Mouse (Mus musculus): ENCODE data around the gene Flt4. TPM values are rescaled to one million over a fixed set of nuclear protein-coding genes. Genes with fewer than 3 reads are reported as not detected.

Flt4 gene
- total and polyA plus RNA-seq, 3 experiments = 0.06 to 0.17 TPM; not detected in 1

DNA sequence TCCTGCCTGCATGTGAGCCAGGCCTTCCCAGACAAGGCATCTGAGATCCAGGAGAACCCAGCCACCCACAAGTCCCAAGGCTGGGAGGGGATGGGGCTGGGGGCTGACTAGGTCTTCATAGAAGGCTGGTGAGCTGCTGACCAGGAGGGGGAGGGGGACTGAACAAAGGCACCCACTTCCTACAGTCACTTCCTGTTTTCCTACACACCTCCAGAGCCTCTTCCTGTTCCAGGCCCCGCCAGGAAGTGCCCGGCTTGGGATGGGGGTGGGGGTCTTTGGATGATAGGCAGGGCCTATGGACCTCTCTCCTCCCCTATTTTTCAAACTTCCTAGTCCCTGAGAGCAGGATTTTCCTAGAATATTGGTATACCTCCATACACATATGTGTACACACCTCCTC is 23.2 kb downstream of the Flt4 start:
- in situ Hi-C loops (cut with MboI; ENCODE audit: low pct_ligation_motif_present, low pct_unique_long_range_greater_than_20kb, low sequenced_read_pairs) = no loop called here
- H3K36me3 ChIP-seq (replicated peaks in 1 of 2; ENCODE audit: control insufficient read depth in 1 of 2, insufficient read depth in 1 of 2, low read length in 1 of 2) = no peaks in the 10 kb centered on the region
- peaks cover 78% of the 10 kb centered on the region for H3K27me3 ChIP-seq (replicated peaks)
- no peak overlapping the region for H3K9ac ChIP-seq (ENCODE audit: insufficient read depth, low read depth)
- dilution Hi-C loops (cut with MboI; ENCODE audit: extremely low pct_ligation_motif_present, extremely low pct_unique_long_range_greater_than_20kb, low sequenced_read_pairs) = no loop called here
- no peaks in the 10 kb centered on the region for H3K9me3 ChIP-seq (replicated peaks; ENCODE audit: low read length)
- no peak overlapping the region for H3K27ac ChIP-seq (ENCODE audit: insufficient read depth, low read depth)
- no peaks in the 10 kb centered on the region for H3K79me2 ChIP-seq (replicated peaks; ENCODE audit: control insufficient read depth, extremely low read depth, insufficient read depth, poor library complexity, severe bottlenecking)
- no peak for TF ChIP-seq SMC3 (IDR thresholded peaks at IDR 0.05; ENCODE audit: low read depth, low read length)
- TF ChIP-seq ELF1 (IDR thresholded peaks at IDR 0.05; ENCODE audit: low read depth, low read length) = peak; percentile 53; the same call in 1 of the 2 replicates
- TF ChIP-seq IRF4 (IDR thresholded peaks at IDR 0.05; ENCODE audit: low read depth, low read length) = no peak
- no peak overlapping the region for H3K4me3 ChIP-seq (replicated peaks in 1 of 3; ENCODE audit: low read depth in 2 of 3, low read length in 2 of 3, poor library complexity in 1 of 3)
- H3K4me1 ChIP-seq (ENCODE audit: control insufficient read depth in 1 of 2, insufficient read depth in 2 of 2) = peaks cover 10 to 14% of the 10 kb centered on the region in 2 experiments
- DNase-seq (ENCODE audit: extremely low read depth) = no peak
- no peak overlapping the region for H3K4me2 ChIP-seq (ENCODE audit: insufficient read depth, low read depth, poor library complexity, severe bottlenecking)

DNA sequence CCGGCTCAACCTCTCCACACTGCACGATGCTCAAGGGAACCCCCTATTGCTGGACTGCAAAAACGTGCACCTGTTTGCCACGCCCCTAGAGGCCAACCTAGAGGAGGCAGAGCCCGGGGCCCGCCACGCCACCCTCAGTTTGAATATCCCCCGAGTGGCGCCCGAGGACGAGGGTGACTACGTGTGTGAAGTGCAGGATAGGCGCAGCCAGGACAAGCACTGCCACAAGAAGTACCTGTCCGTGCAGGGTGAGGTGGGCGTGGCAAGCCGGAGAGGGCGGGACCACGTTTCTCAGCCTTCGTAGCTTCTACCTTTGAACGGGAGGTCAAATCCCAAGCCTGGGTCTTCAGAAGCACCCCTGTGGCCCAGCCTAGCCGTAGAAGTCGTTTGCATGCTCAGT is 25.0 kb downstream of the Flt4 start:
- dilution Hi-C loops (cut with MboI; ENCODE audit: extremely low pct_ligation_motif_present, extremely low pct_unique_long_range_greater_than_20kb, low sequenced_read_pairs) (no loop called here), in situ Hi-C loops (cut with MboI; ENCODE audit: low pct_ligation_motif_present, low pct_unique_long_range_greater_than_20kb, low sequenced_read_pairs) (no loop called here)
- Histone ChIP-seq H3K4me2 (ENCODE audit: insufficient read depth, low read depth, poor library complexity, severe bottlenecking) (no peak overlapping the region), H3K9ac (ENCODE audit: insufficient read depth, low read depth) (no peak overlapping the region), H3K4me3 (replicated peaks in 1 of 3; ENCODE audit: low read depth in 2 of 3, low read length in 2 of 3, poor library complexity in 1 of 3) (no peak overlapping the region), H3K9me3 (replicated peaks; ENCODE audit: low read length) (no peaks in the 10 kb centered on the region), H3K36me3 (replicated peaks in 1 of 2; ENCODE audit: control insufficient read depth in 1 of 2, insufficient read depth in 1 of 2, low read length in 1 of 2) (no peaks in the 10 kb centered on the region), H3K27ac (ENCODE audit: insufficient read depth, low read depth) (no peak overlapping the region), H3K79me2 (replicated peaks; ENCODE audit: control insufficient read depth, extremely low read depth, insufficient read depth, poor library complexity, severe bottlenecking) (no peaks in the 10 kb centered on the region), H3K4me1 (ENCODE audit: control insufficient read depth in 1 of 2, insufficient read depth in 2 of 2) (peaks cover 10 to 14% of the 10 kb centered on the region in 2 experiments), H3K27me3 (replicated peaks) (peaks cover 77% of the 10 kb centered on the region)
- TF ChIP-seq RAD21 (IDR thresholded peaks at IDR 0.05; ENCODE audit: low read depth, low read length) (no peak), MAFK (IDR thresholded peaks at IDR 0.05; ENCODE audit: insufficient replicate concordance, low read length) (no peak), ELF1 (IDR thresholded peaks at IDR 0.05; ENCODE audit: low read depth, low read length) (no peak), E2F4 (IDR thresholded peaks at IDR 0.05; ENCODE audit: insufficient replicate concordance, low read depth, low read length) (no peak)
- no peak for DNase-seq (ENCODE audit: extremely low read depth)

DNA sequence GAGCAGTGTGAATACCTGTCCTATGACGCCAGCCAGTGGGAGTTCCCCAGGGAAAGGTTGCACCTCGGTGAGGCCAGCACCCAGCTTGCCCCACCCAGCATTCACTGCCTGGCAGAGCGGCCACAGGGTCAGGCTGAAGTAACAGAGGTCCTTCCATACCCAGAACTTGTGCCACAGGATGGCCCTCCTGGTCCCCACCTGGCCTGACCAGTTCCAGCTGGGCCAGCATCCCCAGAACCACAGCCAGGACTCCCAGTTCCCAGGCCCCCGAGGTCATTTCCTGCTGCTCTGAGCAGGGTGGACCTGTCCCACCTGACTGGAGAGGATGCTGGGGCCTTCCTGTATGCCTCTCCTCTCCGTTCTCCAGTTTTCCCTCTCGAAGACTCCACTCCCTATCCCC is 26.6 kb downstream of the Flt4 start:
- H3K4me1 ChIP-seq (ENCODE audit: control insufficient read depth in 1 of 2, insufficient read depth in 2 of 2) = peaks cover 10 to 14% of the 10 kb centered on the region in 2 experiments
- no peak overlapping the region for H3K4me2 ChIP-seq (ENCODE audit: insufficient read depth, low read depth, poor library complexity, severe bottlenecking)
- H3K27ac ChIP-seq (ENCODE audit: insufficient read depth, low read depth) = no peak overlapping the region
- H3K79me2 ChIP-seq (replicated peaks; ENCODE audit: control insufficient read depth, extremely low read depth, insufficient read depth, poor library complexity, severe bottlenecking) = no peaks in the 10 kb centered on the region
- TF ChIP-seq ETS1 (conservative IDR thresholded peaks at IDR 0.05; ENCODE audit: low read depth, low read length) (no peak), MYC (IDR thresholded peaks at IDR 0.05; ENCODE audit: low read depth, low read length) (no peak), BHLHE40 (IDR thresholded peaks at IDR 0.05; ENCODE audit: low read depth, low read length) (no peak), MAX (IDR thresholded peaks at IDR 0.05; ENCODE audit: low read length) (no peak), HCFC1 (IDR thresholded peaks at IDR 0.05; ENCODE audit: low read depth, low read length) (no peak), PAX5 (IDR thresholded peaks at IDR 0.05; ENCODE audit: low read length) (no peak), MEF2A (IDR thresholded peaks at IDR 0.05; ENCODE audit: borderline replicate concordance, low read depth, low read length) (no peak), ZC3H11A (IDR thresholded peaks at IDR 0.05; ENCODE audit: low read depth, low read length) (no peak), POLR2AphosphoS2 (IDR thresholded peaks at IDR 0.05; ENCODE audit: low read depth, low read length) (no peak), GABPA (IDR thresholded peaks at IDR 0.05; ENCODE audit: insufficient replicate concordance, low read depth, low read length) (no peak), MXI1 (IDR thresholded peaks at IDR 0.05; ENCODE audit: low read depth, low read length) (no peak), E2F4 (IDR thresholded peaks at IDR 0.05; ENCODE audit: insufficient replicate concordance, low read depth, low read length) (no peak)
- no peaks in the 10 kb centered on the region for H3K9me3 ChIP-seq (replicated peaks; ENCODE audit: low read length)
- in situ Hi-C loops (cut with MboI; ENCODE audit: low pct_ligation_motif_present, low pct_unique_long_range_greater_than_20kb, low sequenced_read_pairs) = no loop called here
- dilution Hi-C loops (cut with MboI; ENCODE audit: extremely low pct_ligation_motif_present, extremely low pct_unique_long_range_greater_than_20kb, low sequenced_read_pairs) = no loop called here
- DNase-seq (ENCODE audit: extremely low read depth) = no peak
- H3K36me3 ChIP-seq (replicated peaks in 1 of 2; ENCODE audit: control insufficient read depth in 1 of 2, insufficient read depth in 1 of 2, low read length in 1 of 2) = no peaks in the 10 kb centered on the region
- no peak overlapping the region for H3K9ac ChIP-seq (ENCODE audit: insufficient read depth, low read depth)
- peaks cover 80% of the 10 kb centered on the region for H3K27me3 ChIP-seq (replicated peaks)
- no peak overlapping the region for H3K4me3 ChIP-seq (replicated peaks in 1 of 3; ENCODE audit: low read depth in 2 of 3, low read length in 2 of 3, poor library complexity in 1 of 3)
